Mouse (Mus musculus) bone marrow macrophage, adult 2 months (primary cell): ENCODE results near the gene Taldo1. TPM values are rescaled to one million over a fixed set of nuclear protein-coding genes. Genes with fewer than 3 reads are reported as not detected.

Source experiments
- H3K27ac ChIP-seq: 2 replicates; pipeline ENCODE4 v1.5.1; 2012; ENCODE audit warnings: low read depth, low read length; ENCODE audit not compliant: insufficient read depth
- H3K4me1 ChIP-seq: 2 replicates; pipeline ENCODE4 v1.6.1; 2012; ENCODE audit warnings: low read length; ENCODE audit not compliant: control insufficient read depth, insufficient read depth
- H3K4me3 ChIP-seq: 2 replicates; pipeline ENCODE4 v1.5.1; 2012; ENCODE audit warnings: mild to moderate bottlenecking, low read length, moderate library complexity; ENCODE audit not compliant: insufficient read depth
- CTCF ChIP-seq: IDR thresholded peaks from 2 replicates; pipeline ENCODE4 v1.5.1; 2012; ENCODE audit warnings: low read depth, mild to moderate bottlenecking, low read length, moderate library complexity
- POLR2A ChIP-seq: IDR thresholded peaks from 2 replicates; pipeline ENCODE4 v1.6.1; 2012; ENCODE audit warnings: mild to moderate bottlenecking, low read depth, low read length, borderline replicate concordance
- polyA plus RNA-seq: library from polyadenylated mRNA; stranded (reverse); fragments of >200 nt; gene quantifications from 2 replicates; pipeline ENCODE4 v1.2.4, GENCODE M21; 2012; ENCODE audit not compliant: missing spikeins, insufficient read depth, insufficient read length

Gene Taldo1
- polyA plus RNA-seq, 1 experiment = 438 TPM

- Histone ChIP-seq H3K4me1 (peaks cover 9% of the 10 kb centered on the region), H3K4me3 (no peak overlapping the region), H3K27ac (no peak overlapping the region)
- TF ChIP-seq CTCF (no peak), POLR2A (no peak)
Observed at GRCm38 (mm10) chr7:141423811-141424210, 31.8 kb downstream of the Taldo1 start.

- TF ChIP-seq POLR2A (no peak), CTCF (no peak)
- Histone ChIP-seq H3K27ac (no peak overlapping the region), H3K4me3 (no peak overlapping the region), H3K4me1 (peaks cover 9% of the 10 kb centered on the region)
Observed at GRCm38 (mm10) chr7:141426948-141427730, 35.1 kb downstream of the Taldo1 start.

GRCm38 (mm10) chr7:141428701-141429100 lies 36.7 kb downstream of the Taldo1 start:
- no peak overlapping the region for H3K4me3 ChIP-seq
- no peak overlapping the region for H3K27ac ChIP-seq
- TF ChIP-seq CTCF (no peak), POLR2A (no peak)
- H3K4me1 ChIP-seq = peaks cover 9% of the 10 kb centered on the region

- no peak for TF ChIP-seq POLR2A
- no peak for TF ChIP-seq CTCF
- H3K27ac ChIP-seq = no peak within 1 kb of the TSS
- peaks cover 9% of the 10 kb centered on the region for H3K4me1 ChIP-seq
Observed at GRCm38 (mm10) chr7:141429310-141429709, 37.3 kb downstream of the Taldo1 start, which contains the start of gene Cend1. Gene Cend1 (minus strand): TSS chr7:141429491.

GRCm38 (mm10) chr7:141429840-141430584 lies 38.0 kb downstream of the Taldo1 start:
- TF ChIP-seq CTCF (no peak), POLR2A (no peak)
- H3K4me3 ChIP-seq = no peak overlapping the region
- peaks cover 11% of the 10 kb centered on the region for H3K4me1 ChIP-seq
- no peak overlapping the region for H3K27ac ChIP-seq

More at GRCm38 (mm10) chr7:141429310-141429709, 37.3 kb downstream of the Taldo1 start, which contains the start of gene Cend1:
- H3K4me3 ChIP-seq = no peak within 1 kb of the TSS

- peaks cover 14% of the 10 kb centered on the region for H3K4me1 ChIP-seq
- TF ChIP-seq CTCF (no peak), POLR2A (no peak)
- no peak overlapping the region for H3K27ac ChIP-seq
- no peak overlapping the region for H3K4me3 ChIP-seq
Observed at GRCm38 (mm10) chr7:141430585-141431240, 38.7 kb downstream of the Taldo1 start.

GRCm38 (mm10) chr7:141431434-141432185 lies 39.6 kb downstream of the Taldo1 start:
- peaks cover 21% of the 10 kb centered on the region for H3K4me1 ChIP-seq
- no peak overlapping the region for H3K27ac ChIP-seq
- TF ChIP-seq POLR2A (no peak), CTCF (no peak)
- no peak overlapping the region for H3K4me3 ChIP-seq

GRCm38 (mm10) chr7:141432186-141432611 lies 40.2 kb downstream of the Taldo1 start:
- Histone ChIP-seq H3K4me3 (no peak overlapping the region), H3K27ac (no peak overlapping the region), H3K4me1 (peaks cover 21% of the 10 kb centered on the region)
- TF ChIP-seq POLR2A (no peak), CTCF (no peak)

- Histone ChIP-seq H3K4me1 (peaks cover 21% of the 10 kb centered on the region), H3K27ac (no peak overlapping the region), H3K4me3 (no peak overlapping the region)
- TF ChIP-seq POLR2A = no peak
- no peak for TF ChIP-seq CTCF
Observed at GRCm38 (mm10) chr7:141432741-141433516, 40.9 kb downstream of the Taldo1 start.
